Mouse (Mus musculus) forebrain, embryonic 13.5 days (tissue): ENCODE measurements around the gene Bhlhe23. TPM values are rescaled to one million over a fixed set of nuclear protein-coding genes. Genes with fewer than 3 reads are reported as not detected.
A peak's percentile ranks its signal among the peaks of the same experiment; 100 is the strongest.

Experiments used
- ATAC-seq: fragments of 200-750 bp; cut with Nextera tagmentation; 2 replicates; pipeline ENCODE4 v1.8.0; 2017
- H3K27ac ChIP-seq: fragments of 300-500 bp; sonication (generic); 2 replicates; pipeline ENCODE4 v1.5.1; 2015; ENCODE audit warnings: inconsistent platforms, mild to moderate bottlenecking, moderate library complexity
- H3K27me3 ChIP-seq: fragments of 300-500 bp; sonication (generic); 2 replicates; pipeline ENCODE4 v1.6.1; 2015; ENCODE audit warnings: mild to moderate bottlenecking, inconsistent platforms
- H3K36me3 ChIP-seq: fragments of 300-500 bp; sonication (generic); 2 replicates; pipeline ENCODE4 v1.6.1; 2015; ENCODE audit warnings: mild to moderate bottlenecking, inconsistent platforms; ENCODE audit not compliant: poor library complexity, severe bottlenecking
- H3K4me1 ChIP-seq: fragments of 300-500 bp; sonication (generic); 2 replicates; pipeline ENCODE4 v1.6.1; 2015; ENCODE audit warnings: inconsistent platforms
- H3K4me2 ChIP-seq: fragments of 300-500 bp; sonication (generic); 2 replicates; pipeline ENCODE4 v1.6.1; 2015; ENCODE audit warnings: inconsistent platforms, mild to moderate bottlenecking, moderate library complexity
- H3K4me3 ChIP-seq: fragments of 300-500 bp; sonication (generic); 2 replicates; pipeline ENCODE4 v1.5.1; 2015; ENCODE audit warnings: mild to moderate bottlenecking, inconsistent platforms
- H3K9ac ChIP-seq: fragments of 300-500 bp; sonication (generic); 2 replicates; pipeline ENCODE4 v1.6.1; 2015; ENCODE audit warnings: mild to moderate bottlenecking, inconsistent platforms
- H3K9me3 ChIP-seq: fragments of 300-500 bp; sonication (generic); replicated peaks from 2 replicates; pipeline ENCODE4 v1.6.1; 2016; ENCODE audit warnings: inconsistent platforms
- WGBS: fragments of 180-500 bp; shearing (Covaris S2); methylation state at CpG from one replicate; pipeline ENCODE4 v1.1.7; 2015; 5-methylcytosine and 5-hydroxymethylcytosine counted together
- polyA plus RNA-seq: library from polyadenylated mRNA; unstranded; fragments of >200 nt; fragmentation: Nextera tagmentation; extraction: Ambion mirVana; gene quantifications from 2 replicates; pipeline ENCODE4 v1.2.1, GENCODE M21; 2015

Bhlhe23 gene
- polyA plus RNA-seq, 1 experiment from 2014 or later: 0.40 TPM

DNA sequence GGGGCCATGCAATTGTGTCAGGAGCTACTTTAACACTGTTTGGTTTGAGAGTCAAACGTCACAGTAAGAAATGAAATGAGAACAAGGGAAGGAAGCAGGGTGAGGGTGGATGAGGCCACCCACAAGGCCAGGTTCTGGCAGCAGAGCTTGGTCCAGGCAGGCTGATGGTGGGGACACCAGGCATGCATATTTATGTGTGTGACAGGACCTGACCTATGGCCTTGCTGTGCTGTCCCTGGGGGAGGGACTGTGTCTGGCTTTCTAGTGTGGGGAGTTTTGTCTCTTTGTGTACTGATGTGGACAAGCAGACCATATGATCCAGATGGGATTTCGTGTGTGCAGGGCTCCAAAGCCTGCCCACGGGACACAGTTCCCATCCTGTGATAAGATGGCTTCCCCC lies 18.9 kb upstream of the Bhlhe23 start:
- peaks cover 6% of the 10 kb centered on the region; the same call in 1 of the 2 replicates for H3K27me3 ChIP-seq
- H3K9me3 ChIP-seq: no peaks in the 10 kb centered on the region
- H3K4me2 ChIP-seq: no peak overlapping the region
- ATAC-seq: no peak
- 67% methylated on average over 3 of the region's 3 CpGs for WGBS
- H3K27ac ChIP-seq: no peak overlapping the region
- H3K9ac ChIP-seq: no peak overlapping the region
- no peak overlapping the region for H3K4me3 ChIP-seq
- H3K36me3 ChIP-seq: no peaks in the 10 kb centered on the region
- no peaks in the 10 kb centered on the region for H3K4me1 ChIP-seq

- Histone ChIP-seq H3K4me1 (peaks cover 9% of the 10 kb centered on the region; the same call in 1 of the 2 replicates), H3K4me3 (no peak overlapping the region), H3K4me2 (no peak overlapping the region), H3K27ac (no peak overlapping the region), H3K36me3 (no peaks in the 10 kb centered on the region), H3K9ac (no peak overlapping the region), H3K27me3 (peaks cover 16% of the 10 kb centered on the region; the same call in 1 of the 2 replicates), H3K9me3 (no peaks in the 10 kb centered on the region)
- WGBS: 86% methylated on average over 2 of the region's 2 CpGs
- ATAC-seq: no peak
Measured at GRCm38 (mm10) chr2:180794422-180794821, 17.7 kb upstream of the Bhlhe23 start.

GRCm38 (mm10) chr2:180791674-180792073 lies 15.0 kb upstream of the Bhlhe23 start:
- H3K4me1 ChIP-seq: peaks cover 21% of the 10 kb centered on the region; the same call in 1 of the 2 replicates
- no peaks in the 10 kb centered on the region for H3K36me3 ChIP-seq
- no peak for ATAC-seq
- 47% methylated on average over 4 of the region's 4 CpGs for WGBS
- no peak overlapping the region for H3K27ac ChIP-seq
- no peak overlapping the region for H3K4me3 ChIP-seq
- H3K9ac ChIP-seq: no peak overlapping the region
- H3K9me3 ChIP-seq: no peaks in the 10 kb centered on the region
- peaks cover 28% of the 10 kb centered on the region; the same call in 1 of the 2 replicates for H3K27me3 ChIP-seq
- H3K4me2 ChIP-seq: no peak overlapping the region

- Histone ChIP-seq H3K4me3 (no peak overlapping the region), H3K27ac (peak overlapping the region; percentile 15; the same call in 1 of the 2 replicates), H3K36me3 (no peaks in the 10 kb centered on the region), H3K4me1 (peaks cover 21% of the 10 kb centered on the region; the same call in 1 of the 2 replicates), H3K9ac (peak overlapping the region; percentile 31), H3K4me2 (no peak overlapping the region), H3K9me3 (no peaks in the 10 kb centered on the region), H3K27me3 (peaks cover 34% of the 10 kb centered on the region; the same call in 1 of the 2 replicates)
- peak; percentile 88 for ATAC-seq
- WGBS: 13% methylated on average over 7 of the region's 7 CpGs
Measured at GRCm38 (mm10) chr2:180788843-180789242, 12.1 kb upstream of the Bhlhe23 start.

GRCm38 (mm10) chr2:180788386-180788785 lies 11.7 kb upstream of the Bhlhe23 start:
- ATAC-seq: peak; percentile 17; the same call in 1 of the 2 replicates

DNA sequence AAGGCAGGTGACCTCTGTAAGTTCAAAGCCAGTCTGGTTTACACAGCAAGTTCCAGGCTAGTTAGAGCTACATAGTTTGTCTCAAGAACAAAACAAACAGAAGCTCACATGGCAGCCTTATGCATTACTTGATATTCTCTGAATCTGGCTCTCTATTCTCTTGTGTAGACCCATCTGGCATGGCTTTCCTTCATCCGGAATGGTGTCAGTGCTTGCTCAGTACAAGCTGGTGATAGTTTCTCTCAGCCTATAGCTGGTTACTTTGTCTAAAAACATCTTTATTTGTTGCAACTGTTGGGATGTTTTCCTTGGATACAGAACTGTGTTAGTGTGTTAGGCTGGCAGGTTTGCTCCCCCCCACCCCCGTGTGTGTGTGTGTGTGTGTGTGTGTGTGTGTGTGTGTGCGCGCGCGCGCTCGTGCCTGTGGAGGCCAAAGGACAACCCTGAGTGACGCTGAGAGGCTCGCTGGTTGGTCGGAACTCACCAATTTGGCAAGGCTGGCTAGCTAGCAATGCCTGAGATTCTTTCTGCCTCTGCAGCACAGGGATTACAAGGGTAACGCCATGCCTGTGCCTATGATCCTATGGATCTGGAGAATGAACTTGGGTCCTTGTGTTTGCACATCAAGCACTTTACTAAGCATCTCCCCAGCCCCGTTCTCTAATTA lies 11.0 kb upstream of the Bhlhe23 start:
- Histone ChIP-seq H3K27me3 (peaks cover 32% of the 10 kb centered on the region; the same call in 1 of the 2 replicates), H3K36me3 (no peaks in the 10 kb centered on the region), H3K4me1 (peaks cover 21% of the 10 kb centered on the region; the same call in 1 of the 2 replicates), H3K9me3 (no peaks in the 10 kb centered on the region), H3K4me3 (no peak overlapping the region), H3K9ac (no peak overlapping the region), H3K4me2 (no peak overlapping the region), H3K27ac (peak overlapping the region; percentile 25)
- ATAC-seq: no peak; the same call in 1 of the 2 replicates
- WGBS: 65% methylated on average over 13 of the region's 13 CpGs

More at GRCm38 (mm10) chr2:180788386-180788785, 11.7 kb upstream of the Bhlhe23 start:
- no peak overlapping the region for H3K4me2 ChIP-seq
- no peak overlapping the region for H3K9ac ChIP-seq
- H3K27me3 ChIP-seq: peaks cover 34% of the 10 kb centered on the region; the same call in 1 of the 2 replicates
- H3K27ac ChIP-seq: peak overlapping the region; percentile 25
- no peak overlapping the region for H3K4me3 ChIP-seq
- WGBS: 52% methylated on average over 2 of the region's 2 CpGs
- peaks cover 21% of the 10 kb centered on the region; the same call in 1 of the 2 replicates for H3K4me1 ChIP-seq
- H3K9me3 ChIP-seq: no peaks in the 10 kb centered on the region
- H3K36me3 ChIP-seq: no peaks in the 10 kb centered on the region

GRCm38 (mm10) chr2:180786732-180787131 lies 10.0 kb upstream of the Bhlhe23 start:
- Histone ChIP-seq H3K27ac (no peak overlapping the region), H3K4me1 (peaks cover 21% of the 10 kb centered on the region; the same call in 1 of the 2 replicates), H3K4me3 (no peak overlapping the region), H3K36me3 (no peaks in the 10 kb centered on the region), H3K9me3 (no peaks in the 10 kb centered on the region), H3K27me3 (peaks cover 33% of the 10 kb centered on the region), H3K9ac (no peak overlapping the region), H3K4me2 (no peak overlapping the region)
- no peak for ATAC-seq

DNA sequence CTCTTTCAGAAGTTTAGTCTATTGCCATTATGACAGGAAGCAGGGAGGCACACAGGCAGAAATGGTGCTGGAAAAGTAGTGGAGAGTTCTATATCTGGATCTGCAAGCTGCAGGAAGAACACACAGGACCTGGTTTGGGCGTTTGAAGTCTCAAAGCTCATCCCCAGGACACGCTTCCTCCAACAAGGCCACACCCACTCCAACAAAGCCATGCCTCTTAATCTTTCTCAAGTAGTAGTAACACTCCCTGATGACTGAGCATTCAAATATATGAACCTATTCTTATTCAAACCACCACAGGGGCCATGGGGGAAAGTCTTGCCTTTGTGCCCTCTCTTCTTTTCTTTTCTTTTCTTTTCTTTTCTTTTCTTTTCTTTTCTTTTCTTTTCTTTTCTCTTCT lies 3.6 kb upstream of the Bhlhe23 start:
- 8% methylated on average over 2 of the region's 2 CpGs for WGBS
- ATAC-seq: no peak
- no peaks in the 10 kb centered on the region for H3K36me3 ChIP-seq

GRCm38 (mm10) chr2:180779226-180780104 lies 2.8 kb upstream of the Bhlhe23 start:
- WGBS: 21% methylated on average over 12 of the region's 12 CpGs
- ATAC-seq: peak; percentile 50
- H3K27me3 ChIP-seq: peaks cover 73% of the 10 kb centered on the region

More for the DNA sequence above, 3.6 kb upstream of the Bhlhe23 start:
- H3K4me2 ChIP-seq: no peak overlapping the region
- no peak overlapping the region for H3K27ac ChIP-seq
- no peak overlapping the region for H3K9ac ChIP-seq
- H3K9me3 ChIP-seq: no peaks in the 10 kb centered on the region
- no peak overlapping the region for H3K4me3 ChIP-seq
- peaks cover 9% of the 10 kb centered on the region for H3K4me1 ChIP-seq
- H3K27me3 ChIP-seq: peaks cover 67% of the 10 kb centered on the region

GRCm38 (mm10) chr2:180775641-180776040 lies 1.1 kb downstream of the Bhlhe23 start:
- no peak for ATAC-seq
- under 1% methylated on average over 15 of the region's 15 CpGs for WGBS
- peak overlapping the region; percentile 54; the same call in 1 of the 2 replicates for H3K4me2 ChIP-seq
- H3K4me1 ChIP-seq: peaks cover 9% of the 10 kb centered on the region
- H3K36me3 ChIP-seq: no peaks in the 10 kb centered on the region
- H3K4me3 ChIP-seq: 0 out of 2 replicates have a peak overlapping the region, but pooled peaks have one; percentile 31
- no peaks in the 10 kb centered on the region for H3K9me3 ChIP-seq
- peaks cover 91% of the 10 kb centered on the region for H3K27me3 ChIP-seq
- H3K27ac ChIP-seq: no peak overlapping the region
- no peak overlapping the region for H3K9ac ChIP-seq

More at GRCm38 (mm10) chr2:180779226-180780104, 2.8 kb upstream of the Bhlhe23 start:
- H3K9ac ChIP-seq: no peak overlapping the region
- no peaks in the 10 kb centered on the region for H3K36me3 ChIP-seq
- H3K4me1 ChIP-seq: peaks cover 9% of the 10 kb centered on the region
- H3K4me2 ChIP-seq: no peak overlapping the region
- H3K9me3 ChIP-seq: no peaks in the 10 kb centered on the region
- no peak overlapping the region for H3K27ac ChIP-seq
- H3K4me3 ChIP-seq: no peak overlapping the region

- Histone ChIP-seq H3K4me3 (no peak overlapping the region), H3K4me1 (peaks cover 9% of the 10 kb centered on the region), H3K27me3 (peaks cover 94% of the 10 kb centered on the region), H3K9me3 (no peaks in the 10 kb centered on the region), H3K4me2 (no peak overlapping the region), H3K27ac (no peak overlapping the region), H3K36me3 (no peaks in the 10 kb centered on the region), H3K9ac (no peak overlapping the region)
- ATAC-seq: no peak
- WGBS: 4% methylated on average over 12 of the region's 12 CpGs
Measured at GRCm38 (mm10) chr2:180775223-180775622, 1.5 kb downstream of the Bhlhe23 start.

GRCm38 (mm10) chr2:180765713-180766112 lies 11.0 kb downstream of the Bhlhe23 start:
- no peak overlapping the region for H3K4me3 ChIP-seq
- 85% methylated on average over 7 of the region's 7 CpGs for WGBS
- peaks cover 26% of the 10 kb centered on the region for H3K27me3 ChIP-seq
- no peaks in the 10 kb centered on the region for H3K36me3 ChIP-seq
- H3K27ac ChIP-seq: no peak overlapping the region
- no peak for ATAC-seq
- no peaks in the 10 kb centered on the region for H3K4me1 ChIP-seq
- no peak overlapping the region for H3K9ac ChIP-seq
- no peaks in the 10 kb centered on the region for H3K9me3 ChIP-seq
- H3K4me2 ChIP-seq: no peak overlapping the region
